Mouse (Mus musculus): ENCODE data around the gene Fosb.

Gene Fosb

DNA sequence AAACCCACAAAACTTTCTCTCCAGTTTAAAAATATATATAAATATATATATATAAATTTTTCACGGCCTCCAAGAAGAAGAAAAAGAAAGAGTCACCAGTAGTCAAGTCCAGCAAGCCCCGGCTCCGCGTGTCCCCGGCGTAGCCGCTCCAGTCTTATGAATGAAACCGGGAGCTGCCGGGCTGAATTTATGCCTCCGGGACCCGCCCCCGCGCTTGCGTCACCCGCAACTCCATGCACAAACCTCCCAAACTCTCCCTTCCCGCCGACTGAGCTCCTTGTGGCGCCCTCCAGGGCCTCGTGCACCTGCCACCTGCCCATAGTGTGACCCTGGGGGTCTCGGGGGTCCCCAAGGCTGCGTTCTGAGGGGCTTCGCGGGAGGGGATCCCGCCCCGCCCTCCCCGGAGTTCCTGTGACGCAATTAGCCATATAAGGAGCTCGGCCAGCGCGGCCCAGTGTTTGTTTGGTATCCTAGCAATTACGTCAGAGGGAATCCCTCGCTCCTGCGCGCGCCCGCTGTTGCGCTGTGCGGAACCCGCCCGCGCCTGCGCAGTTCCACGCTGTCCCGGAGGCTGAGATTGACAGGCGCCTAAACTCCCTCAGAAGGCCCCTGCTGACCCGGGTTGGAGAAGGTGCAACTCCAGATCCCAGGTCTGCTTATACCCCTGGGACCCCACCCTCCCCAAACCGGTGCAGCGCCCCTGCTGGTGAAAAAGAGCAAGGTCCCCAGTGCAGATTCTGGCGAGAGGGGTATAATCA lies at the start of gene Fosb:
Fosb (minus strand) TSS at position 168 of the 758 bp plus-strand sequence.
- DNase-seq, result peak; percentile 97

DNA sequence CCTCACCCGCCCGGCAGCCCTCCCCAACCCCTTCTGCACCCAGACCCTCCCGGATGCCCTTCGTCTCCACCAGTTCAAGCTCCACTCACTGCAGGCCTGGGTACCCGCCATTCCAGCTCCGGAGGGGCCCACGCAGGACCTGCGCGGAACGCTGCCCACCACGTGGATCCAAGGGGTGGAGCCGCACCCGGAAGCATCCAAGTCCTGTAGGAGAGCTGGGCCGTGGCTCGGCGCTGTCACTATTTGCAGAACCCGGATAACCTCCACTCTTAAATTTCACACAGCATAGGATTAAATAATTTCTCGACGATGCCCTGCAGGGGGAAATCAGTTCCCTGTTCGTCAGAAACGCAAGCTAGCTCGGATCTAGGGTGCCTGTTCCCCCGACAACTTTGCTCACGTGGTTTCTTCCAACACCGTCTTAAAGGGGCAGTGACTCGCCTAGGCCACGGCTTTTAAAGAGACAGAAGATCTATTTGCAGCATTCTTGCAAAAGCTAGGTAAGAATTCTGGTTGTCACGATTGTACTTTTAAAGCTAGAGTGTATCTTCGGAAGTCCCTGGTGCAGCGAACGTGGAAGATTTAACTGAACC lies 49.5 kb upstream of the Fosb start, which contains the start of the genes Cd3eap and Ppp1r13l:
Cd3eap (minus strand) TSS at position 185 of the 593 bp plus-strand sequence.
Ppp1r13l (plus strand) TSS at position 451 of the 593 bp plus-strand sequence.
- DNase-seq, result peak; percentile 89 to 93

DNA sequence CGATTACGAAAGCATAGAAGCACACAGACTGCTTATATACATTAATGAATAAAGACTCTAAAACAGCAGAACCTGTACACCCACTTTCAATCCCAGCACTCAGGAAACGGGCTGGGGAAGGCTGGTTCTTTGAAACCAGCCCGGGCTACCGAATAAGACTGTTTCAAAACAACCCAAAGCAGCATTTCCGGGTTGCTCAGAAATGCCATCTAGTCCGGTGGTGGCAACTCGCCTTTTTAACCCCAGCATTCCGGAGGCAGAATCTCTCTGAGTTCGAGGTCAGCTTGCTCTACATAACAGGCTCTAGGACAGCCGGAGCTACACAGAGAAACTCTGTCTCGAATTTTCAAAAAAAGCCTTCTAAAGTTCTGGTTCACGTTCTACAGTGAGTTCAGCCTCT lies 48.8 kb upstream of the Fosb start:
- DNase-seq, result no peak

DNA sequence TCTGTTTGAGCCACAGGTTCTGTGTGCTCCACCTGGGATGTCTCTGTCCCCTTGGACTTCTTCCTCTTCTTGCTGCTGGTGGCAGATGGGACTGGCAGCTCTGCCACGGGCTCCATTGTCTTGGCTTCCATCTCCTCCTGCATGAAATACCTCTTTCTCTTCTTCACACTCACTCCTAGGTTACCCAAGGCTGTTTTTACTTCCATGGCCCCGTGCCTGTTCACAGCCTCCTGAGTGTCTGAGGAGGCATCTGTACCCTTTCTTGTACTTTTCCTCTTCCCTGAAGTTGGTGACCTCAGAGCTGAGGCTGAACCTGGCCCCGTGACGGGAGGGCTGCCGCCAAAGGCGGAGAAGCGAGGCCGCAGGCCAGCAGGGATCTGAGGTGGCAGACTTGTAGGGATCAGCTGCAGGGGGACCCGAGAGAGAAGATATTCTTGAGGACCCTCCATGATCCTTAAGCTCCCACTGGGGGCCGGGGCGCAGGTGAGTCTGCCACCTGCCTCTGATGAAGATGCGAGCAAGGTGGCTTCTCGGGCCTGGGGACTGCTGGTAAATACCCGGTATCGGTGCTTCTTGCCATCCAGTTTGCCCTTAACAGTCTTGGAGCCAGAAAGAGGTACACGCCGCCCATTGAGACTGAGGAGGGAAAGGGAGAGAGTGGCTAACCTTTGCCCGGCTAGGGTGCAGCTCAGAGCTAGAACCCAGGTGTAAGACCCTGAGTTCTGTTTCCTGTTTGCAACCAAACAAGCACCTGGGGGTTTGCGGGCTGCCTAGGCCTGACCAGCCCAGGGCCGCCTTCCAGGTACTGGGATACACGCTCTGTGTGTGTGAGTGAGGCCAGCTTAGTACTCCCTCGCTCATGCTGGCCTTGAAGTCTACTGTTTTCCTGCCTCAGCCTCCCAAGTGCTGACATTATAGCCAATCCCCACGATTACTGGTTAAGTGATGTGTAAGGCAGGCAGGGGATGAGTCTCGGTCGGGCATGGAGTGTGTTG lies 47.8 kb upstream of the Fosb start:
- DNase-seq, result no peak

DNA sequence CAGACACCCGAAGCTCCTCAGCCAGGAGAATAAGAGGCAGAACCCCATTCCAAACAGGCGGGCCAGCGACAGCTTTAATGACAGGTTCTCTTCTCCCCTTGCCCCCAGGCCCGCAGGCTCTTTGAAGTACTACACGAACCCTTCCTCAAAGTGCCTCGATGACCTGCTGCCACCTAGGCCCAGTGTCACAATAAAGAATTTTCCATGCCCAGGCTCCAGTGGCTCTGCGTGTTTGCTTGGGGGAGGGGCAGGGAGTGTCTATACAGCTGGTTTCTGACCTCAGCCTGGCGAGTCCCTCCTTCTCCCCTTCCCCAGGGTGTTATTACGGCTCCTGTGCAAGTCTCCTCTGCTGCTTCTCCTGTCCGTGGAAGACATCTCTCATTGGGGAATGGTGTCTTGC lies 46.5 kb upstream of the Fosb start:
- no peak for DNase-seq

DNA sequence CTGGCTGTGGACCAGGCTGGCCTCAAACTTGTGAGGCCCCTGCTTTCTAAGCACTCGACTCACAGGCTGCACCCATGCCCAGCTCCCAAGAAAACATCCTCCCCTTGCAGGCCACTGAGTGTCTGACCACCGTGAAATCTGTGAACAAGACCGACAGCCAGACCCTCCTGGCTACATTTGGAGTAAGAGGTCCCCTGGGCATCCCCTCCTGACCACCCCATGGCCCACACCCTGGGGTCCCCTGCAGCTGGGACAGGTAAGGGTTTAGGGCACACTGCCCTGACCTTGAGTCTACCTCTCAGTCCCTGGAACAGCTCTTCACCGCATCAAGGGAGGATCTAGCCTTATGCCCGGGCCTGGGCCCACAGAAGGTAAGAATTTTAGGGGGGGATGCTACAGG lies 45.1 kb upstream of the Fosb start:
- DNase-seq, result no peak

DNA sequence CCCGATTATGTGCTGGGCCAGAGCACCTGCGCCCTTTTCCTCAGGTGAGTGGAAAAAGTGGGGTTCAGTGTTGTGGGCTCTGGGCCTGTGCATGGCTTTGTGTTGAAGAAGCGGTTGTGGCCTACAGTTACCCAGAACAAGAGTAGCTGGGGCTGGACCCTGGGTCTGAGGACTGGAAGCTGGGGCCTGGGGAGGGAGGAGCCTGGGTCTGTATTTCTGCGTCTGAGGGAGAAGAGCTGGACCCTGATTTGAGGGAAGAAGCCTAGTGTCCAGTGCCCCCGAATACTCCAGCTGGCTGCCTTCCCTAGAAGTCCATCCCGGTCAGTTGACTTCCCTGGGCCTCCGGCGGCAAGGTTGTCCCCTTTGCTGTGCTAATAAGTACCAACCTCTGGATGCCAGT lies 40.4 kb upstream of the Fosb start:
- no peak for DNase-seq

DNA sequence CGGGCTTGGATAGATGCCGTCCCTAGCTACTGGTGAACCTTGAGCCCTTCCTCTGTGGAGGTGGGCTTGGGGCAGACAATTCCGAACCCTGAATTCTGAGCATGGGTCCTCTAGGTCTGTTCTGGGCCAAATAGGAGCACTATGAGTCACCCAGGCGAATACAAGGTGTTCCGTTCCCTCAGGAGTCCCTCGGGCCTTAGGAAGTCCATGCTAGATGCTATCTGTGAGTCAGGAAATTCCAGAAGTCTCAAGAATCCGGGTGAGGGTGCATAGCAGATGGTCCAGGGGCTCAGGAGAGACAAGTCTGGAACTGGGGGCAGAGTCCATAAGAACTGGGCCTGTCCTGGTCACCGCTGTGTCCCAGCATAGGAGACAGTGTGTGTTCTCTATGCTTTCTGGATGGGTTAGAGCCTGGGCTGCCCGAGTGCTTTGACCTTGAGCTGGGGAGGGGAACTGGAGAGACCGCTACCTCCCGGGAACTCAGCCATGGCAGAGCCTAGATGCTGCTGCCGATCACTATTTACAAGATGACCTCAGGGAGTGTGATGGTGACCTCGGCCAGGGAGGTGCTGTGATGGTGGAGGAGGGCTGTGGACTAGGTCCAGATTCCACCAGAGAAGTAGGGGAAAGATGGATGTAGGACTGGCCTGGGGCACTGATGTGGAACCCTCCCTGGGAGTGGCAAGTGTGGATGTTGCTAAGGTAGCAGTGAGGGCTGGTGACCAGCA lies 39.5 kb upstream of the Fosb start:
- peak in 1 of 2 experiments; percentile 55 for DNase-seq

DNA sequence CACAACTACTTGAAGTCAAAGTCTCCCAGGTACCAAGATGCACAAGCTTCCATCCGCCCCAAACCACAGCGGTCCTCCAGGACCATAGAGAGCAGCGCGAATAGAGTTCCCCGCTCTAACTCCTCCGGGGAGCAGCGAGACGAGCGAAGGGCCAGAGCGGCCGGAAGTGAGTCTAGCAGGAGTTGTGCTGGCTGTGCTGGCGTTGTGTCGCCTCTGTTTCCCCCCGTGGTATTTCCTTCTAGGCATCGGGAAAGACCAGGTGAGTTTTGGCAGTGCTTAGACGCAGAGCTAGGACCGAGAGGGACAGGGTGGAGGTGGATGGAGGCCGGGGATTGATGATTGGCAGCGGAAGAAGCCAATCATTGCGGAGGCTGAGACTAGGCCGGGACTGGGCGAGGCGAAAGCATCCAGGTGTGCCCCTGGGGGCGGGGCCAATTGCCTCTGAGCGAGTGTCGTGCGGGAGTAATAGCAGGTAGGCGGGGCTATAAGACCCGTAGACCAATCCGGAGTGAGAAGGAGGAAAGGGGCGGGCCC lies 35.2 kb upstream of the Fosb start:
- peak; percentile 99 to 100 for DNase-seq

DNA sequence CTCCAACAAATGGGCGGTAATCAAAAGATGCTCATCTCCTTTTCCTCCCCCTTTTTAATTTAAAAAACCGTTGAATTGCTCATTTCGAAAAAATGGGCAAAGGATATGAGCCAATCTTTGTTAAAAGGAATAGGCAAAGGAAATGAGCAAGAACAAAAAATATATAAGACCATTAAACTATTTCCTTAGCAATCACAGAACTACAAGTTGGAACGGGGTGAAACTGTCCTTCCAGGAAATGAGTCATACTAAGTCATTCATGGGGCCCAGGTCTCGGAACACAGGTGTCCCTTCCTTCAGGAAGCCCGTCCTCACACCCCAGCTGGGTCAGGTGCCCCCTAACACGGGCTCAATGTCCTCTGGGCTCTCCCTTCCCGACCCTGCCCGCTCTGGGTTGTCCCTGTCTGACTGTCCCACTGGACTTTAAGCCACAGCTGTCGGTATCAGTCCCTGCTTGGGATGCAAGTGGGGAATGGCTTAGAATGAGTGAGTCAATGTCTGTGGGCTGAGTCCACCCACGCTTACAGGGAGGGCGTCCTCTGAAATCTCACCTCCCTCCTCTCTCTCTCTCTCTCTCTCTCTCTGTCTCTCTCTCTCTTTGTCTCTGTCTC lies 34.5 kb upstream of the Fosb start, which contains the start of gene Ercc1:
Ercc1 (plus strand) TSS at position 542 of the 611 bp plus-strand sequence.
- no peak for DNase-seq

DNA sequence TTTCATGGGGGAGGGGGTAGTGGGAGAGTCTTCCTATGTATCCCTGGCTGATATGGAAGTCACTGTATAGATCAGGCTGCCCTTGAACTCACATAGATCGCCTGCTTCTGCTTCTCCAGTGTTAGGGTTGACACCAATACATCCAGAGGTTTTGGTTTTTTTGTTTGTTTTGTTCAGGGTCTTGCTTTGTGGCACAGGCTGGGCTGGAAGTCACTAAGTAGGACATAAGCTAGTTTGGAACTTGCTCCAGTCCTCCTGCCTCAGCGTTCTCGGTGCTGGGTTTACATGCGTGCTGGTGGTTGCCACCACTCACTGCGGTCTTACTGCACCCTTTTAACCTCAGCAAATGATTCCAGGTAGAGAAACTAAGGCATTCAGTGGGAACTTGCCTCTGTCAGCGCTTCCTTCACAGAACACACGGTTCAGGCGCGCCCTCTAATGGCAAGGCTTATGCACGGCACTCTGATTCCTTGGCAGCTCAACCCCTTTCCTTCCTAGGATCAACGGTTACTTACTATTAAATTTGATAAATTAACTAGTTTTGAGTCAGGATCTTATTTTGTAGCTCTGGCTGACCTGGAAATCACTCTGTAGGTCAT lies 33.5 kb upstream of the Fosb start:
- peak; percentile 74 to 78 for DNase-seq

DNA sequence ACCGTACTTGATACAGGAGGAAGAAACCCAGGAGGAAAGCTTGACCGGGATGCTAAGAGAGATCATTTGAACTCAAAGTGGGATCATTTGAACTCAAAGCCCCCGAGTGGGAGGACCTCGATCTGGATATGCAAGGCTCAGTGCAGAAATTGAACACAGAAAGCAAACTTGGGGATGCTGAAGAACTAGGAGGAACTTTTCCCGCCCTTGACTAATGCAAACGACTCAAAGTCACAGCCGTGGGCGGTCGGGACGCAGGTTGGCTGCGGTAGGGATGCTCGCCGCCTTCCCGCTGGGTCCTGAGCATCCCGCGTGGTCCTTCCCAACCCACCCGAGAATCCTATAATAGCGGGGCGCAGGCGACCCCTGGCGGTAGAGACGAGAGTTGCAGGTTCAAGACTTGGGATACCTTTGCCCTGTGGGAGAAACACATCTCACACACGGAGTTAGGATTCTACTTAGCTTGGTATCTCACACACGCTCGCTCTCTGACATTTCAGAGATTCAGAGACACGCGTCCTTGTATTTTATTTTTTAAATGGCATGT lies 32.7 kb upstream of the Fosb start:
- DNase-seq, result peak; percentile 85 to 90

DNA sequence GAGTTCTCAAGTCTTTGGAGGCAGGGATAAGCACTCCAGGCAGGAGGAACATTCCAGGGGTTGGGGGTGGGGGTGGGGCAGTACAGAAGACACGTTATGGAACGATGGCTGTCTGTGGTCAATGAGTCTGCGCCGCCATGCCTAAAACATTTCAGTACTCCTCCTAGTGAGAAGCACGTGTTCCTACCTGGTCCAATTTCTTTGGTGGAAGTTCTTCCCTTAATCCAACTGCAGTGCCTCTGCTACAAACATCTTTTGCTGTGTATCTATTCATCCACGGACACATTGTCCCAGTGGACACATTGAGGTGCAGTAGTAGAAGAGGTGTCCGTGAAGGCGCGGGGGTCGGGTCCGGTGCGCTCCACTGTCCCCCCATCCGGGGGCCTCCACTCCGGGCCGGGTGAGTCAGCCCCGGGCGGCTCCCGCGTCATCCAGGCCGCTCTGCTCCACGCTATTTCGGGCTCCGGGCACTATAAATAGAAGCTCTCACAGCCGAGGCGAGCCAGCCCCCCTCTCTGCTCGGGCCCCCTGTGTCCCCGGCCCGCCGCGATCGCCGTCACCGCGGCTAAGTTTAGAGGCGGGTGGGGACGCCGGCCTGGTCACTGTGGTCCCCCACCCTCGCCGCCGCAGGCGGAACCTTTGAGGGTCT lies 32.0 kb upstream of the Fosb start:
- peak in 1 of 2 experiments; percentile 45 for DNase-seq

DNA sequence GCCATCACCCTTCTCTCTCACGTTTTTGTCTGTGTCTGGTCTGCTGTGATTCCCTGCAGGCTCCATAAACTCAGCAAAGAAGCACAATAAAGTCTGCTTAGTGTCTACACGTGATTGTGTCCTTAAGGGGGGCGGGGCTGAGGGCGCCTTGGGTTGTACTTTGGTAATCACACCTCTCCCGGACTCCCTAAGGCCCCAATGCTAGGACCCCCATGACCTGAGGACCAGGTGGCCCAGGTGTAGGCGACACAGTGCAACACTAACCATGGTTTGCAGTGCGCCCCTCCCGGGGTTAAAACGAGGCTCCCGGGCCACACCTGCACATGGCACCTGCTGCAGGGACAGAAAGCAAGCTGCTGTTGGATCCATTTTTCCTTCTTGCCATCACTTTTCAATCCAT lies 31.4 kb upstream of the Fosb start:
- no peak for DNase-seq

DNA sequence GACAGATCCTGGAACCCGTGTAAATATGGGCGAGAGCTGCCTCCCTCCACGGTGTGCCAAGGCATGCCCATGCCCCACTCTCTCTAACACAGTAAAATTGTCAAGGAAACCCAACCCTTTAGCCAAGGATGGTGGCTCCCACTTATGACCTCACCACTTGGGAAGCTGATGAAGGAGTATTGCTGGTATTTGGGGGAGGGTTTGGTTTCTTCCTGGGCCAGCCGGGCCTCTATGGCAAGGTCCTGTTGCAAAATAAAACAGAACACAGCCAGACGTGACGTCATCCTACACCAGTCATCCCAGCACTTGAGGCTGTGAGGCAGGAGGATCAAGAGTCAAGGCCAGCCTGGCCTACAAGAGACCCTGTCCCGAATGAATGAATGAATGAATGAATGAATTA lies 28.7 kb upstream of the Fosb start:
- no peak for DNase-seq

DNA sequence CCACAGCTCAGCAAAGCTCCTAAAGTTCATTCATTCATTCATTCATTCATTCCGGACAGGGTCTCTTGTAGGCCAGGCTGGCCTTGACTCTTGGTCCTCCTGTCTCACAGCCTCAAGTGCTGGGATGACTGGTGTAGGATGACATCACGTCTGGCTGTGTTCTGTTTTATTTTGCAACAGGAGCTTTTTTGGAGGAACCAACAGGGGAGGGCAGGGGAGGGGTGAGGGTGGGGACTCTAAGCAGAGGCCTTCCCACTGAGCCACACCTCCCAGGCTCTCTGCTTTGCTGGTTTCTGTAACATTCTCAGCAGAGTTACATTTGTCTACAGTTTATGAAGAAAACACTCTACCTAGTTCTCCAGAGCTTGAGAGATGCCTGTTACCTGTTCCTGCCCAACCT lies 28.2 kb upstream of the Fosb start:
- DNase-seq, result no peak

DNA sequence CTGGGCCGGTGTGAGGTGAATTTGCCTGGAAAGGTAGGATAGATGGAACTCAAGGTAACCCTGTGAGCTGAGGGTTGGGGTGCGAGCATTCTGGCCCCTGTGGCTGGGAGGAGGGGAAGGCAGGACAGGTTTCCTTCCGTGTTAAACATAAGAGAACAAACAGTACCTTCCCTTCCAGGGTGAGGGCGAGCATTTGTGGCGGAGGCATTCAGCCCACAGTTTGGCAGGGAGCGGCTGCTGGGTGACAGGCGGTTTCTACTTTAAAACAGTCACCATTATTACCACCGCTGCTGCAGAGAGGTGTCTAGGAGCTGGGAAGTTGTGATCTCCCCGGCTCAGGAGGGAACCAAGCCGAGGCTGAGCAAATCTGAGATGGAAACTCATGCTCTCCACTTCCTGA lies 27.3 kb upstream of the Fosb start:
- DNase-seq, result no peak

DNA sequence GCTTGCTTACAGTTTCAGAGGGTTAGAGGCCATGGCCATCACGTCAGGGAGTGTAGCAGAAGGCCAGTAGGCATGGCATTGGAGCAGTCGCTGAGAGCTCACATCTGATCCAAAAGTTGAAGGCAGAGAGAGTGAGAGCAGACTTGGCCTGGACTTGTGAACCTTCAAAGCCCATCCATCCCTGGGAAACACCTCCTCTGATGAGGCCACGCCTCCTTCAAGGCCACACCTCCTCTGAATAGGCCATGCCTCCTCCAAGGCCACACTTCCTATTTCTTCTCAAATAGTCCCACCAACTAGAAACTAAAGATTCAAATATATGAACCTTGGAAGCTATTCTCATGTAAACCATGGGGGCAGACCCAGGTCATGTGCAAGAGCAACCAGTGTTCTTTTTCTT lies 25.7 kb upstream of the Fosb start:
- DNase-seq, result peak; percentile 54 to 72

DNA sequence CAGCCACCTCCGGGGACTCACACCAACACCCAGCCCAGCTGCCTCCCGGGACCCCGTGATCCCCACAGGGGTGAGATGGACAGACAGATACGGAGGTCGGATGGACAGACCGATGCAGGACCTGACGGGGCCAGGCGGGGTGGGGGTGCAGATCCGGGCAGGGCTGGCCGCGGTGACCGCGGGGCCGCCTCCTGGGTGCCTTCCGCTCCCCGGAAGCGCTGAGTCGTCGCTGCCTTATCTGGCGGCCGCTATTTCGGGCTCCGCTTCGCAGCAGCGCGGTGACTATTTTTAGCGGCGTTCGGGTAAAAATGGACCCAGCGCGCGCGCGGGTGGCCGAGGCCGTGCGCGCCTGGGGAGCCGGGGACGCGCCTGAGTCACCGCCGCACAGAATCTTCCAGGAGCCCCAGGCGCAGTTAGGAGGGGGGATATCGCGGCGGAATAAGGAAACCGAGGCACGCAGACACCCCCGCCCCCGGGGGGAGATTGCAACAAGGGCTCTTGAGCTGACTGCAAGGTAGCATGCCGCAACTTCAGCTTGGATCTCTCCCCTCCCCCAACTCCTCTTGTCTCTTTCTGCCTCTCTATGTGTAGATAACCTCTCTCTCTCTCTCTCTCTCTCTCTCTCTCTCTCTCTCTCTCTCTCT lies 23.0 kb upstream of the Fosb start:
- DNase-seq, result peak; percentile 64 to 80

DNA sequence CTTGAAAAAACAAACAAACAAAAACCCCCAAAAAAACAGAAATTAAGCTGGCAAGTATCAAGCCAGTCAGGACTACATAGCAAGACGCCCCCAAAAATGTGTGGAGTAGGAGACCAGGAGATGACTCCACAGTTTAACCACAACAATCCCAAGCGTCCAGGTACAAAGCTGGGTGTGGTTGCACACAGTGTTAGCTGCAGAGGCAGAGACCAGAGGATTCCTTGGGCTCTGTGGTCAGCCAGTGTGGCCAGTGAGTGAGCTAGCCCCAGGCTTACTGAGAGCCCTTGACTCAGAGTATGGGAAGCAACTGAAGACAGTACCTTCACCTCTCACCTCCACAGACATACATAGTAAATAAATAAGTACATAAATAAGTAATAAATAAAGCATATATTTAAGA lies 22.1 kb upstream of the Fosb start:
- DNase-seq, result no peak

Data from kidney, postnatal 25 days (tissue).